Mouse (Mus musculus) stomach, postnatal 0 days (tissue): Measurements from ENCODE around the gene Hdac1.

ENCODE experiments used
- CTCF ChIP-seq: IDR thresholded peaks from 2 replicates; pipeline ENCODE4 v1.5.1; 2016; ENCODE audit warnings: antibody characterized with exemption, low read depth, mild to moderate bottlenecking, moderate library complexity
- EP300 ChIP-seq: optimal IDR thresholded peaks from 2 replicates; pipeline ENCODE3; 2016; ENCODE audit warnings: antibody characterized with exemption

- TF ChIP-seq CTCF = peak; percentile 63
- no peak for TF ChIP-seq EP300
Measured at GRCm38 (mm10) chr4:129549306-129549705, 6.8 kb upstream of the Hdac1 start.
